Comparison of ENCODE assay signal across 8 mouse cellular contexts in genomic region chr9:64084661-64085399, GRCm38 (mm10). TPM values are rescaled to one million over a fixed set of nuclear protein-coding genes. Genes with fewer than 3 reads are reported as not detected.
A peak's percentile ranks its signal among the peaks of the same experiment; 100 is the strongest.
DNase-seq lines count a peak whose midpoint lies in the region; ATAC-seq and TF ChIP-seq lines count a peak whose summit lies in the region.

No protein-coding gene starts in this region.

- peak; percentile 58 for DNase-seq in adrenal gland, adult 2 months
- DNase-seq in forebrain, embryonic 14.5 days (ENCODE audit: low spot score) = peak; percentile 65
- DNase-seq in cerebellum, adult 9-11 months = no peak
- DNase-seq in left cerebral cortex, postnatal 4 days = no peak

- no peaks in the 10 kb centered on the region for H3K9me3 ChIP-seq in forebrain, embryonic 14.5 days (replicated peaks; ENCODE audit: control insufficient read depth, low read length)
- H3K9me3 ChIP-seq in hindbrain, embryonic 15.5 days = no peaks in the 10 kb centered on the region
- no peaks in the 10 kb centered on the region for H3K9me3 ChIP-seq in liver, embryonic 15.5 days (replicated peaks)
- no peaks in the 10 kb centered on the region for H3K9me3 ChIP-seq in neural tube, embryonic 14.5 days (ENCODE audit: control insufficient read depth, low read length)

- no peaks in the 10 kb centered on the region for H3K27me3 ChIP-seq in C2C12 (ENCODE audit: control insufficient read depth, insufficient read depth, insufficient read length)
- peaks cover 9% of the 10 kb centered on the region; the same call in 1 of the 2 replicates for H3K27me3 ChIP-seq in forebrain, embryonic 14.5 days (replicated peaks; ENCODE audit: control insufficient read depth, insufficient read depth, low read length)
- H3K27me3 ChIP-seq in hindbrain, embryonic 15.5 days = peaks cover 26% of the 10 kb centered on the region
- H3K27me3 ChIP-seq in liver, embryonic 15.5 days = peaks cover 4% of the 10 kb centered on the region; the same call in 1 of the 2 replicates
- H3K27me3 ChIP-seq in neural tube, embryonic 14.5 days (ENCODE audit: control insufficient read depth, insufficient read depth, low read length) = 0 out of 2 replicates have a peak, but pooled peaks cover 8% of the 10 kb centered on the region

- TF ChIP-seq CTCF in C2C12 (IDR thresholded peaks at IDR 0.05; ENCODE audit: control insufficient read depth, insufficient read depth, insufficient read length) = no peak

- peaks cover 8% of the 10 kb centered on the region for H3K4me1 ChIP-seq in forebrain, embryonic 14.5 days (ENCODE audit: control insufficient read depth, insufficient read depth, low read length)
- H3K4me1 ChIP-seq in hindbrain, embryonic 15.5 days (replicated peaks) = peaks cover 14% of the 10 kb centered on the region
- peaks cover 74% of the 10 kb centered on the region for H3K4me1 ChIP-seq in liver, embryonic 15.5 days (replicated peaks)
- H3K4me1 ChIP-seq in neural tube, embryonic 14.5 days (ENCODE audit: control insufficient read depth, insufficient read depth, low read length) = peaks cover 6% of the 10 kb centered on the region

- H3K4me2 ChIP-seq in forebrain, embryonic 14.5 days (ENCODE audit: low read length) = peak overlapping the region; percentile 88
- peak overlapping the region; percentile 64 for H3K4me2 ChIP-seq in hindbrain, embryonic 15.5 days
- peak overlapping the region; percentile 78 for H3K4me2 ChIP-seq in liver, embryonic 15.5 days
- H3K4me2 ChIP-seq in neural tube, embryonic 14.5 days (ENCODE audit: low read depth, low read length) = peak overlapping the region; percentile 69

- no peaks in the 10 kb centered on the region for H3K79me2 ChIP-seq in C2C12 (ENCODE audit: control insufficient read depth, insufficient read depth)

- peak overlapping the region; percentile 63 for H3ac ChIP-seq in C2C12 (ENCODE audit: control insufficient read depth, insufficient read length, low read depth)

- peak; percentile 29; the same call in 1 of the 2 replicates for ATAC-seq in forebrain, embryonic 14.5 days
- peak; percentile 33; the same call in 1 of the 2 replicates for ATAC-seq in hindbrain, embryonic 15.5 days (ENCODE audit: low FRiP score, low read depth)
- ATAC-seq in liver, embryonic 15.5 days (ENCODE audit: insufficient read depth) = peak; percentile 94
- ATAC-seq in neural tube, embryonic 14.5 days (ENCODE audit: low read depth) = no peak

- no peak overlapping the region for H3K4me3 ChIP-seq in C2C12 (ENCODE audit: insufficient read depth, poor library complexity, severe bottlenecking)
- peak overlapping the region; percentile 33 for H3K4me3 ChIP-seq in forebrain, embryonic 14.5 days (ENCODE audit: low read depth, low read length)
- H3K4me3 ChIP-seq in hindbrain, embryonic 15.5 days = peak overlapping the region; percentile 36
- H3K4me3 ChIP-seq in liver, embryonic 15.5 days (replicated peaks) = peak overlapping the region; percentile 65
- H3K4me3 ChIP-seq in neural tube, embryonic 14.5 days (ENCODE audit: low read depth, low read length) = peak overlapping the region; percentile 29

- intact Hi-C loops in left cerebral cortex, postnatal 4 days (cut with DNase I) = loop anchor here (5.0 kb wide), 2 partner anchors 128 to 168 kb away; no protein-coding TSS in a partner anchor

- peak overlapping the region; percentile 71 for H3K9ac ChIP-seq in forebrain, embryonic 14.5 days (ENCODE audit: low read length)
- peak overlapping the region; percentile 26 for H3K9ac ChIP-seq in hindbrain, embryonic 15.5 days
- H3K9ac ChIP-seq in liver, embryonic 15.5 days = peak overlapping the region; percentile 69
- H3K9ac ChIP-seq in neural tube, embryonic 14.5 days (replicated peaks; ENCODE audit: low read depth, low read length) = peak overlapping the region; percentile 50

- no peak overlapping the region for H3K27ac ChIP-seq in forebrain, embryonic 14.5 days (ENCODE audit: low read depth, low read length)
- no peak overlapping the region for H3K27ac ChIP-seq in hindbrain, embryonic 15.5 days (replicated peaks)
- H3K27ac ChIP-seq in liver, embryonic 15.5 days (replicated peaks) = peak overlapping the region; percentile 89
- no peak overlapping the region for H3K27ac ChIP-seq in neural tube, embryonic 14.5 days (ENCODE audit: low read depth, low read length)

- H3K36me3 ChIP-seq in C2C12 (ENCODE audit: control insufficient read depth, insufficient read depth) = no peaks in the 10 kb centered on the region
- no peaks in the 10 kb centered on the region for H3K36me3 ChIP-seq in forebrain, embryonic 14.5 days (ENCODE audit: control insufficient read depth, insufficient read depth, low read length)
- H3K36me3 ChIP-seq in hindbrain, embryonic 15.5 days = no peaks in the 10 kb centered on the region
- peaks cover 3% of the 10 kb centered on the region; the same call in 1 of the 2 replicates for H3K36me3 ChIP-seq in liver, embryonic 15.5 days (replicated peaks)
- H3K36me3 ChIP-seq in neural tube, embryonic 14.5 days (ENCODE audit: control insufficient read depth, insufficient read depth, low read length) = no peaks in the 10 kb centered on the region

- H3K79me3 ChIP-seq in C2C12 (ENCODE audit: low read depth) = no peaks in the 10 kb centered on the region

- WGBS in forebrain, embryonic 14.5 days = 1% methylated on average over 47 of the region's 49 CpGs
- WGBS in hindbrain, embryonic 15.5 days = under 1% methylated on average over 45 of the region's 49 CpGs
- 13% methylated on average over 49 of the region's 49 CpGs for WGBS in liver, embryonic 15.5 days (ENCODE audit: insufficient replicate concordance)
- WGBS in neural tube, embryonic 14.5 days = 1% methylated on average over 44 of the region's 49 CpGs

TF ChIP-seq in C2C12, 6 proteins besides CTCF, POLR2A, EP300 and RAD21:
- TF ChIP-seq CEBPB (IDR thresholded peaks at IDR 0.05; ENCODE audit: low read depth) = no peak
- no peak for TF ChIP-seq MYOG (IDR thresholded peaks at IDR 0.05; ENCODE audit: control insufficient read depth, extremely low read depth, insufficient read length)
- TF ChIP-seq MAX (IDR thresholded peaks at IDR 0.05) = no peak
- TF ChIP-seq FOSL1 (IDR thresholded peaks at IDR 0.05; ENCODE audit: insufficient read depth, low read length, poor library complexity, severe bottlenecking) = no peak
- no peak for TF ChIP-seq MYOD1 (IDR thresholded peaks at IDR 0.05; ENCODE audit: control insufficient read depth, insufficient read length, low read depth)
- no peak for TF ChIP-seq USF1 (IDR thresholded peaks at IDR 0.05; ENCODE audit: low read depth)
TF ChIP-seq in C2C12: peak in this region for 0.

RNA-seq across cellular contexts. Expression of gene Lctl, which starts 32.1 kb away (rescaled TPM):
- 0.04 TPM for polyA plus RNA-seq in C2C12 (2012; fragmentation: generic; extraction: Trizol)
- total RNA-seq in adrenal gland, adult 2 months (2021) = under 1 TPM; 0.55 to 0.72 TPM
- polyA plus RNA-seq in adrenal gland, adult 2 months (2012; rRNA removed) = 6.9 and 10.6 TPM in 2 replicates
- polyA plus RNA-seq in forebrain, embryonic 14.5 days (2014; fragmentation: Nextera tagmentation; extraction: Ambion mirVana) = not detected in 2 replicates
- not detected in 2 replicates for polyA plus RNA-seq in hindbrain, embryonic 15.5 days (2015; fragmentation: Nextera tagmentation; extraction: Ambion mirVana)
- not detected in 2 replicates for polyA plus RNA-seq in liver, embryonic 15.5 days (2015; fragmentation: Nextera tagmentation; extraction: Ambion mirVana)
- polyA plus RNA-seq in neural tube, embryonic 14.5 days (2014; fragmentation: Nextera tagmentation; extraction: Ambion mirVana) = 0.19 TPM in 1 of 2 replicates, not detected in the other
- total RNA-seq in left cerebral cortex, postnatal 4 days (2021) = not detected

Comparison
In these comparisons a context has a peak if more than half of its experiments do, and no peak if none do; other contexts are left out.
1. DNase-seq: peak in adrenal gland, adult 2 months (single experiment) and forebrain, embryonic 14.5 days (single experiment); none in cerebellum, adult 9-11 months (single experiment) and left cerebral cortex, postnatal 4 days (single experiment).
2. Peak in every context shown above with its lines, with median percentiles within 50 percentile points of each other: H3K4me2 ChIP-seq and H3K9ac ChIP-seq.